Mouse (Mus musculus) telencephalon, adult 2 months (tissue): ENCODE results near the gene Epn3.
A peak's percentile ranks its signal among the peaks of the same experiment; 100 is the strongest.

ENCODE experiments used
- DNase-seq: peaks from one replicate; pipeline ENCODE4 v3.0.0-alpha.2; 2011; ENCODE audit warnings: low read depth, low spot score

Gene Epn3

GRCm38 (mm10) chr11:94499661-94500152 is at the start of gene Epn3:
TSS of gene Epn3 (minus strand) at chr11:94499974.
- no peak for DNase-seq

GRCm38 (mm10) chr11:94548888-94549690 is 49.3 kb upstream of the Epn3 start, which contains the start of gene Rsad1:
TSS of gene Rsad1 (minus strand) at chr11:94549255.
- DNase-seq = peak; percentile 86

- DNase-seq = no peak
Observed at GRCm38 (mm10) chr11:94548041-94548784, 48.4 kb upstream of the Epn3 start.

DNA sequence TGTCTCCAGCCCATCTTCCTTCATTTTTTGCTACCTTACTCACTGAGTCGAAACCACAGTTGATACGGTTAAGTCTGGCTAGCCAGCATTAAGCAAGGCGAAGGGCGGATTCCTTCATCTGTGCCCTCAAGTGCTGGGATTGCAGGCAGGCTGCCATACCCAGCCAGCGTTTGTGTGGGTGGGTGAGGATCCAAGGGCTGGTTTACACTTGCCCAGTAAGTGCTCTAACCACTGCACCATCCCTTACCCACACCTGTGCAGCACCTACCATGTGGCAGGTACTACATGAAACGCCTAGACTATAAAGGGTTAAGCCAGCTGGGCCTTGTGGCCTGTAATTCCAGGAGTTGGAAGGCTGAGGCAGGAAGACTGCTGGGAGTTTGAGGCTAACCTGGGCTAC is 47.5 kb upstream of the Epn3 start:
- no peak for DNase-seq

GRCm38 (mm10) chr11:94546381-94546780 is 46.6 kb upstream of the Epn3 start:
- no peak for DNase-seq

DNA sequence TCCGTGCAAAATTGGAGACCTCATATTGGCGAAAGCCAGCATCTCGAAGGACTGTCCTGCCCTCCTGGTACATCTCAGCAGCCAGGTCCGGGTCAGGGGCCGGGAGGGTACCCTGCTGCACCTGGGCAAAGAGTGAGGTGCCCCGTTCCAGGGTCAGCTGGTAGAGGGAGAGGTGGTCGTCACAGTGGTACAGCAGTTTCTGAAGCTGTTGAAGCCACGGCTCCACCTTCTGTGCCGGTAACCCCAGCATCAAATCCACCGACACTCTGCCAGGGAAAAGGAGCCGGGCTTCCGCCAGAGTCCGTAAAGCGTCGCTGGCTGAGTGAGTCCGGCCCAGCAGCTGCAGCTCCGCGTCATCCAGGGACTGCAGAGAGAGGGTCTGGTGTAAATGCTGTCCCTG is 44.6 kb upstream of the Epn3 start:
- DNase-seq = no peak

GRCm38 (mm10) chr11:94543932-94544331 is 44.2 kb upstream of the Epn3 start:
- no peak for DNase-seq

- DNase-seq = no peak
Observed at GRCm38 (mm10) chr11:94543344-94543743, 43.6 kb upstream of the Epn3 start.

GRCm38 (mm10) chr11:94542400-94542799 is 42.6 kb upstream of the Epn3 start:
- DNase-seq = no peak

DNA sequence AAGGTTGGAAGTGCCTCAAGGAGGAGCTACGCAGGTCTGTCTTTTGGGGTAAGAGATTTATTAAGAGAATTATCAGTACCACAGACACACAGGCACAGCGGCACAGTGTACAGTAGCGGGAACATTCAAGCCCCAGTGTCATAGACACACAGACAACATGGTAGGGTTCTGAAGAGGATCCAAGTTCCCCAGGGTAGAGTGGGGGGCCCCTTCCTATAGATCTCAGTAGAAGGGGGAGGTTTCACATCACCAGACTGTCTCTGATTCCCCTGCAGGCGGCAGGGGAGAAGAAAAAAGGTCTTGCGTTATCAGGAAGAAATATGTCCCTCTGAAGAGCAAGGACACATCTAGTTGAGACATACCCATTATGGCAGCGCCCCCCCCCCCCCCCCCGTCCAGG is 40.0 kb upstream of the Epn3 start:
- no peak for DNase-seq

GRCm38 (mm10) chr11:94538733-94539292 is 39.0 kb upstream of the Epn3 start:
- DNase-seq = no peak

- peak; percentile 43 for DNase-seq
Observed at GRCm38 (mm10) chr11:94533171-94533570, 33.4 kb upstream of the Epn3 start.

- no peak for DNase-seq
Observed at GRCm38 (mm10) chr11:94528879-94529278, 29.1 kb upstream of the Epn3 start.

GRCm38 (mm10) chr11:94526171-94526879 is 26.6 kb upstream of the Epn3 start:
- DNase-seq = no peak

GRCm38 (mm10) chr11:94521219-94521843 is 21.6 kb upstream of the Epn3 start, which contains the start of gene Mycbpap:
TSS of gene Mycbpap (minus strand) at chr11:94521742.
- no peak for DNase-seq

DNA sequence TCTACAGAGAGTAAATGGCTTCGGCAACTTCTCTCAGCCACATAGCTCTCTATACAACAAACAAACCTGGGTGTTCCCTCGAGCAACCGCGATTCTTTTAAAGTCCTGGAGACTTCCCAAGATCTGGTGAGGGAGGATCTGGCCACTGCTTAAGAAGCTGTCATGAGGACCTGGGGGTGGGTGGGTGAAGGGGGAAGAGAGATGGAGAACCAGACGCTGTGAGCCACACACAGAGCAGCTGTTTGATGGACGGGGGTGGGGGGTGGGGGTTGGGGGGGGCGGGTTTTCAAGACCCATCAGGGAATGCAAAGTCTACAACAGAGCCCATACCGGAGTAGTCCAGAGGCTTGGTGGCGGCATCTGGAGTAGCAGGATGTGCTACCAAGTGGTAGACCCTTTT is 13.7 kb upstream of the Epn3 start:
- no peak for DNase-seq

DNA sequence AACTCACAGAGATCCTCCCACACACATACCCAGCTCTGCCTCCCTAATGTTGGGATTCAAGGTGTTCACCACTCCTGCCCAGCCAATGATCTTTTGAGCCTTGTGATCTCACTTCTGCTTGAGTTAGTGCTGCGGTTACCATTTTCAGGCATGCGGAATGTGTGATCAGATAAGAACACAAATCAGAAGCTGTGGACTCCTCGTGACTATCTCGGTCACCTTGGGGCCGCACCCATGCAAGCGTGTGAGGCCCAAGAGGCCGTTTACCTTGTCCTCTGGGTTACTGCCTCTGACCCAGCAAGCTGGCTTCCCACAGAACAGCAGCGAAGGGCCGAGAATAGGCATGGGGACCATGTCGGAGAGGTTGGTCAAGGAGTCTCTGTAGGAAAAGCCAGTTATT is 9.2 kb upstream of the Epn3 start:
- no peak for DNase-seq

GRCm38 (mm10) chr11:94501482-94501881 is 1.7 kb upstream of the Epn3 start:
- no peak for DNase-seq

DNA sequence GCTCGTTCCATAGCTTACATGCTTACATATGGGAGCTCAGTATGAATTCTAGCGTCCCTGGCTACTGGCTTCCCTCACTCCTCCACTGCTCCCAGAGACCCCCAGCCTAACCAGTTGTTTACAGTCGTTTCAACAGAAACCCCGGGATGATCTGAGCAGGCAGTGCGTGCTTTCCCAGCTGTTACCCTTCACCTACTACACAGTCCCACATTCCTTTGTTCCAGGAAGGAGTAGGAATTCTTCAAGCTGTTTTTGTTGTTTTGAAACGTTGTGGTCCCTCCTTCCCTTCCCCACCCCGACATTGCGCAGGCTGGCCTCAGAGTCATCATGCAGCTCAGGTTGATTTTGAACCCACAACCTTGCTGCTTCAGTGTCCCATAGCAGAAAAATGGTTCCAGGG is 588 bp upstream of the Epn3 start:
- DNase-seq = no peak

DNA sequence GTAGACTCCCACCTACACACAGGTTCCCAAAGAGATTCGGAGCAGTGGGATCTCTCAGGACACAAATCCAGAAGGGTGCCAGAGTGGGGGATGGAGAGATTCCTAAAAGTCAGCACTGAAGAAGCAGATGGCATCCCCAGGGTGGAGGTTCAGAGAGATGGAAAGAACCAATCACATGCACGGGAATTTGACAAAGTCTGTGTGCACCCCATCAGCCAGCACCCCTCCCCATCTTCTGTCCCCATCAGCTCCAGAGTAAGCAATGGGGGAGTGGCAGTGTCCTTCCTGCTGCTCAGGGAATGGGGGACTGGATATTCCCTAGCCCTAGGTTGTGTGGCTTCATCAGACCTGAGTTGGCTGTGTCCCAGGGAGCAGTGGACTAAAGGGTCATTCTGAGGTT is 739 bp downstream of the Epn3 start:
- no peak for DNase-seq
